Mouse (Mus musculus): Measurements from ENCODE around the gene Fcnb. TPM values are rescaled to one million over a fixed set of nuclear protein-coding genes. Genes with fewer than 3 reads are reported as not detected.

The Fcnb gene
- polyA plus RNA-seq, 1 experiment from 2014 or later, result not detected

- H3K27ac ChIP-seq (ENCODE audit: low read length), result no peak overlapping the region
- no peaks in the 10 kb centered on the region for H3K36me3 ChIP-seq (ENCODE audit: control insufficient read depth, insufficient read depth)
- no peaks in the 10 kb centered on the region for H3K4me1 ChIP-seq (replicated peaks; ENCODE audit: control insufficient read depth, insufficient read depth, low read length)
- H3K9ac ChIP-seq (replicated peaks; ENCODE audit: low read depth, low read length), result no peak overlapping the region; the same call in 1 of the 2 replicates
- no peaks in the 10 kb centered on the region for H3K9me3 ChIP-seq (ENCODE audit: control insufficient read depth, low read length)
- H3K4me3 ChIP-seq (replicated peaks; ENCODE audit: low read length), result no peak overlapping the region
- no peak for ATAC-seq
- no peaks in the 10 kb centered on the region for H3K27me3 ChIP-seq (replicated peaks; ENCODE audit: control insufficient read depth, insufficient read depth, low read length)
- WGBS, result 68% methylated on average over 7 of the region's 7 CpGs
- H3K4me2 ChIP-seq (ENCODE audit: low read length), result no peak overlapping the region
These were observed 5.8 kb upstream of the Fcnb start for GRCm38 (mm10) chr2:28090299-28091008.

GRCm38 (mm10) chr2:28089095-28089494, 4.4 kb upstream of the Fcnb start:
- Histone ChIP-seq H3K4me1 (replicated peaks; ENCODE audit: control insufficient read depth, insufficient read depth, low read length) (no peaks in the 10 kb centered on the region), H3K9ac (replicated peaks; ENCODE audit: low read depth, low read length) (no peak overlapping the region), H3K36me3 (ENCODE audit: control insufficient read depth, insufficient read depth) (no peaks in the 10 kb centered on the region), H3K9me3 (ENCODE audit: control insufficient read depth, low read length) (no peaks in the 10 kb centered on the region), H3K4me2 (ENCODE audit: low read length) (no peak overlapping the region), H3K27ac (ENCODE audit: low read length) (no peak overlapping the region), H3K4me3 (replicated peaks; ENCODE audit: low read length) (no peak overlapping the region), H3K27me3 (replicated peaks; ENCODE audit: control insufficient read depth, insufficient read depth, low read length) (no peaks in the 10 kb centered on the region)
- 83% methylated on average over 5 of the region's 5 CpGs for WGBS
- no peak for ATAC-seq

- Histone ChIP-seq H3K36me3 (ENCODE audit: control insufficient read depth, insufficient read depth) (no peaks in the 10 kb centered on the region), H3K4me2 (ENCODE audit: low read length) (no peak overlapping the region), H3K27ac (ENCODE audit: low read length) (no peak overlapping the region), H3K4me3 (replicated peaks; ENCODE audit: low read length) (no peak overlapping the region), H3K9ac (replicated peaks; ENCODE audit: low read depth, low read length) (no peak overlapping the region), H3K27me3 (replicated peaks; ENCODE audit: control insufficient read depth, insufficient read depth, low read length) (no peaks in the 10 kb centered on the region), H3K4me1 (replicated peaks; ENCODE audit: control insufficient read depth, insufficient read depth, low read length) (no peaks in the 10 kb centered on the region), H3K9me3 (ENCODE audit: control insufficient read depth, low read length) (no peaks in the 10 kb centered on the region)
- 78% methylated on average over 10 of the region's 10 CpGs for WGBS
- no peak for ATAC-seq
These were observed 1.4 kb upstream of the Fcnb start for GRCm38 (mm10) chr2:28086112-28086511.

- no peaks in the 10 kb centered on the region for H3K4me1 ChIP-seq (replicated peaks; ENCODE audit: control insufficient read depth, insufficient read depth, low read length)
- no peak overlapping the region for H3K27ac ChIP-seq (ENCODE audit: low read length)
- ATAC-seq, result no peak
- no peak overlapping the region for H3K9ac ChIP-seq (replicated peaks; ENCODE audit: low read depth, low read length)
- H3K36me3 ChIP-seq (ENCODE audit: control insufficient read depth, insufficient read depth), result no peaks in the 10 kb centered on the region
- no peak overlapping the region for H3K4me2 ChIP-seq (ENCODE audit: low read length)
- WGBS, result 81% methylated on average over 7 of the region's 7 CpGs
- H3K9me3 ChIP-seq (ENCODE audit: control insufficient read depth, low read length), result no peaks in the 10 kb centered on the region
- H3K27me3 ChIP-seq (replicated peaks; ENCODE audit: control insufficient read depth, insufficient read depth, low read length), result no peaks in the 10 kb centered on the region
- H3K4me3 ChIP-seq (replicated peaks; ENCODE audit: low read length), result no peak overlapping the region
These were observed 9.0 kb downstream of the Fcnb start for GRCm38 (mm10) chr2:28075616-28076187.

- peak overlapping the region; percentile 49 for H3K27ac ChIP-seq (ENCODE audit: low read length)
- peaks cover 22% of the 10 kb centered on the region for H3K4me1 ChIP-seq (replicated peaks; ENCODE audit: control insufficient read depth, insufficient read depth, low read length)
- WGBS, result 10% methylated on average over 9 of the region's 9 CpGs
- peak; percentile 95 for ATAC-seq
- no peak overlapping the region for H3K9ac ChIP-seq (replicated peaks; ENCODE audit: low read depth, low read length)
- no peaks in the 10 kb centered on the region for H3K9me3 ChIP-seq (ENCODE audit: control insufficient read depth, low read length)
- no peak overlapping the region for H3K4me2 ChIP-seq (ENCODE audit: low read length)
- H3K36me3 ChIP-seq (ENCODE audit: control insufficient read depth, insufficient read depth), result no peaks in the 10 kb centered on the region
- H3K4me3 ChIP-seq (replicated peaks; ENCODE audit: low read length), result no peak overlapping the region
- H3K27me3 ChIP-seq (replicated peaks; ENCODE audit: control insufficient read depth, insufficient read depth, low read length), result no peaks in the 10 kb centered on the region
These were observed 16.2 kb downstream of the Fcnb start for GRCm38 (mm10) chr2:28068537-28068878.

- Histone ChIP-seq H3K4me2 (ENCODE audit: low read length) (no peak overlapping the region), H3K36me3 (ENCODE audit: control insufficient read depth, insufficient read depth) (no peaks in the 10 kb centered on the region), H3K27me3 (replicated peaks; ENCODE audit: control insufficient read depth, insufficient read depth, low read length) (no peaks in the 10 kb centered on the region), H3K9ac (replicated peaks; ENCODE audit: low read depth, low read length) (no peak overlapping the region), H3K4me3 (replicated peaks; ENCODE audit: low read length) (no peak overlapping the region), H3K27ac (ENCODE audit: low read length) (peak overlapping the region; percentile 51), H3K9me3 (ENCODE audit: control insufficient read depth, low read length) (no peaks in the 10 kb centered on the region), H3K4me1 (replicated peaks; ENCODE audit: control insufficient read depth, insufficient read depth, low read length) (peaks cover 22% of the 10 kb centered on the region)
- ATAC-seq, result peak; percentile 51; the same call in 1 of the 2 replicates
- 55% methylated on average over 2 of the region's 2 CpGs for WGBS
These were observed 16.7 kb downstream of the Fcnb start for GRCm38 (mm10) chr2:28067821-28068536.

- 46% methylated on average over 6 of the region's 6 CpGs for WGBS
- Histone ChIP-seq H3K36me3 (ENCODE audit: control insufficient read depth, insufficient read depth) (no peaks in the 10 kb centered on the region), H3K27me3 (replicated peaks; ENCODE audit: control insufficient read depth, insufficient read depth, low read length) (no peaks in the 10 kb centered on the region), H3K9ac (replicated peaks; ENCODE audit: low read depth, low read length) (no peak overlapping the region), H3K4me1 (replicated peaks; ENCODE audit: control insufficient read depth, insufficient read depth, low read length) (peaks cover 22% of the 10 kb centered on the region), H3K27ac (ENCODE audit: low read length) (peak overlapping the region; percentile 51), H3K4me2 (ENCODE audit: low read length) (no peak overlapping the region), H3K4me3 (replicated peaks; ENCODE audit: low read length) (no peak overlapping the region), H3K9me3 (ENCODE audit: control insufficient read depth, low read length) (no peaks in the 10 kb centered on the region)
- no peak for ATAC-seq
These were observed 17.5 kb downstream of the Fcnb start for GRCm38 (mm10) chr2:28067175-28067574.

GRCm38 (mm10) chr2:28066686-28067085, 18.0 kb downstream of the Fcnb start:
- no peaks in the 10 kb centered on the region for H3K27me3 ChIP-seq (replicated peaks; ENCODE audit: control insufficient read depth, insufficient read depth, low read length)
- H3K4me1 ChIP-seq (replicated peaks; ENCODE audit: control insufficient read depth, insufficient read depth, low read length), result peaks cover 22% of the 10 kb centered on the region
- no peak overlapping the region for H3K9ac ChIP-seq (replicated peaks; ENCODE audit: low read depth, low read length)
- no peak overlapping the region for H3K4me2 ChIP-seq (ENCODE audit: low read length)
- H3K4me3 ChIP-seq (replicated peaks; ENCODE audit: low read length), result no peak overlapping the region
- no peak overlapping the region; the same call in 1 of the 2 replicates for H3K27ac ChIP-seq (ENCODE audit: low read length)
- no peaks in the 10 kb centered on the region for H3K36me3 ChIP-seq (ENCODE audit: control insufficient read depth, insufficient read depth)
- H3K9me3 ChIP-seq (ENCODE audit: control insufficient read depth, low read length), result no peaks in the 10 kb centered on the region
- WGBS, result 81% methylated on average over 5 of the region's 5 CpGs
- no peak for ATAC-seq

GRCm38 (mm10) chr2:28065081-28065651, 19.5 kb downstream of the Fcnb start:
- no peak overlapping the region for H3K4me2 ChIP-seq (ENCODE audit: low read length)
- WGBS, result 88% methylated on average over 5 of the region's 5 CpGs
- H3K9me3 ChIP-seq (ENCODE audit: control insufficient read depth, low read length), result no peaks in the 10 kb centered on the region
- peaks cover 22% of the 10 kb centered on the region for H3K4me1 ChIP-seq (replicated peaks; ENCODE audit: control insufficient read depth, insufficient read depth, low read length)
- H3K27me3 ChIP-seq (replicated peaks; ENCODE audit: control insufficient read depth, insufficient read depth, low read length), result no peaks in the 10 kb centered on the region
- H3K4me3 ChIP-seq (replicated peaks; ENCODE audit: low read length), result no peak overlapping the region
- H3K27ac ChIP-seq (ENCODE audit: low read length), result no peak overlapping the region
- ATAC-seq, result no peak
- no peaks in the 10 kb centered on the region for H3K36me3 ChIP-seq (ENCODE audit: control insufficient read depth, insufficient read depth)
- H3K9ac ChIP-seq (replicated peaks; ENCODE audit: low read depth, low read length), result no peak overlapping the region
